Mouse (Mus musculus) neural tube, embryonic 12.5 days (tissue): ENCODE data around the gene Slc6a17. TPM values are rescaled to one million over a fixed set of nuclear protein-coding genes. Genes with fewer than 3 reads are reported as not detected.

Experiments
- ATAC-seq: fragments of 200-750 bp; cut with Nextera tagmentation; 2 replicates; pipeline ENCODE4 v1.8.0; 2017; ENCODE audit warnings: low read depth, mild to moderate bottlenecking, moderate TSS enrichment, moderate library complexity; ENCODE audit not compliant: low FRiP score
- H3K27ac ChIP-seq: fragments of 300-500 bp; sonication (generic); 2 replicates; pipeline ENCODE4 v1.5.1; 2016
- H3K27me3 ChIP-seq: fragments of 300-500 bp; sonication (generic); replicated peaks from 2 replicates; pipeline ENCODE4 v1.6.1; 2016; ENCODE audit warnings: mild to moderate bottlenecking
- H3K36me3 ChIP-seq: fragments of 300-500 bp; sonication (generic); 2 replicates; pipeline ENCODE4 v1.6.1; 2016; ENCODE audit warnings: mild to moderate bottlenecking
- H3K4me1 ChIP-seq: fragments of 300-500 bp; sonication (generic); 2 replicates; pipeline ENCODE4 v1.6.1; 2016
- H3K4me2 ChIP-seq: fragments of 300-500 bp; sonication (generic); replicated peaks from 2 replicates; pipeline ENCODE4 v1.6.1; 2016; ENCODE audit warnings: mild to moderate bottlenecking
- H3K4me3 ChIP-seq: fragments of 300-500 bp; sonication (generic); 2 replicates; pipeline ENCODE4 v1.5.1; 2016
- H3K9ac ChIP-seq: fragments of 300-500 bp; sonication (generic); 2 replicates; pipeline ENCODE4 v1.6.1; 2016; ENCODE audit warnings: mild to moderate bottlenecking
- H3K9me3 ChIP-seq: fragments of 300-500 bp; sonication (generic); 2 replicates; pipeline ENCODE4 v1.6.1; 2016; ENCODE audit warnings: mild to moderate bottlenecking
- WGBS: fragments of 180-500 bp; shearing (Covaris S2); methylation state at CpG from one replicate; pipeline ENCODE4 v1.1.7; 2016; 5-methylcytosine and 5-hydroxymethylcytosine counted together
- polyA plus RNA-seq: library from polyadenylated mRNA; unstranded; fragments of >200 nt; fragmentation: Nextera tagmentation; extraction: Ambion mirVana; gene quantifications from 2 replicates; pipeline ENCODE4 v1.2.1, GENCODE M21; 2016

Slc6a17 gene
- polyA plus RNA-seq, 1 experiment from 2014 or later, result 3.3 TPM

DNA sequence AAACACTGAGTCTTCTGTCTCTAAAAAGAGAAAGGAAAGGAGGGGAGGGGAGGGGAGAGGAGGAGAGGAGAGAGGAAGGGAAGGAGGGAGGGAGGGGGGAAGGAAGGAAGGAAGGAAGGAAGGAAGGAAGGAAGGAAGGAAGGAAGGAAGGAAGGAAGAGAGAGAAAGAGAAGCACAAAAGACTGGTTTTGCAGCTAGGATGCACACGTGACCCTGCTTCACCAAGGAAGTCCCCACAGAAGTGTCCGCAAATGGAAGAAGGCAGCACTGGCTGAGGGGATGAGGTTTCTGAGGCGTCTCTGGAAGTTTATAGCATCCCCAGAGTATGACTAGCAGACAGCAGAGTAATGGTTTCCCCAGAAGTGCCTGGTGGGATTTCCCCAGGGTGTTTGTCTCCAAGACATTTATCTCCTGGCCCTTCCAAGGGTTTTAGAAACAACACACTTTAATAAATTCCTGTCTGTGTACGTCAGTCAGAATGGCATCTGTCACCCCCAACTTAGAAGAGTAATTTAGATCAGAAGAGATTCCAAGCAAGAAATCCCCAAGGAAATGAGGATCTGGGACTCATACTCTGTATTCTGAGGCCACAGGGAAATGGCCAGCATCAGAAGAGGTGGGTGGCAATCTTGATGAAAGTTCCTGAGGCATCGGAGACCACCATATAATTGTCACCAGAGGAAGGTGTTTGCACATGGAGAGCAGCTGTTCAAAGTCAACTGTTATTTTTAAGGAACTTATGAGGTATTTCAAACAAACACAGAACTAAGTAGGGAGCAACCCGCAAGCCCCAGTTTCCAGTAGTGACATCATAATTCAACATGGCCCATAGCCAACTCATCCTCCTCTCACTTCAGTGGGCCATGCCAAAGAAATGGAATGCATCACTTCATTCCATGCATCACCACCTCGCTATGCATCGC is 25.6 kb upstream of the Slc6a17 start:
- H3K4me2 ChIP-seq, result no peak overlapping the region
- 73% methylated on average over 8 of the region's 8 CpGs for WGBS
- H3K9me3 ChIP-seq, result no peaks in the 10 kb centered on the region
- no peak overlapping the region for H3K4me3 ChIP-seq
- H3K9ac ChIP-seq, result no peak overlapping the region
- ATAC-seq, result no peak
- no peak overlapping the region for H3K27ac ChIP-seq
- no peaks in the 10 kb centered on the region for H3K36me3 ChIP-seq
- peaks cover 25% of the 10 kb centered on the region for H3K4me1 ChIP-seq
- peaks cover 5% of the 10 kb centered on the region; the same call in 1 of the 2 replicates for H3K27me3 ChIP-seq

DNA sequence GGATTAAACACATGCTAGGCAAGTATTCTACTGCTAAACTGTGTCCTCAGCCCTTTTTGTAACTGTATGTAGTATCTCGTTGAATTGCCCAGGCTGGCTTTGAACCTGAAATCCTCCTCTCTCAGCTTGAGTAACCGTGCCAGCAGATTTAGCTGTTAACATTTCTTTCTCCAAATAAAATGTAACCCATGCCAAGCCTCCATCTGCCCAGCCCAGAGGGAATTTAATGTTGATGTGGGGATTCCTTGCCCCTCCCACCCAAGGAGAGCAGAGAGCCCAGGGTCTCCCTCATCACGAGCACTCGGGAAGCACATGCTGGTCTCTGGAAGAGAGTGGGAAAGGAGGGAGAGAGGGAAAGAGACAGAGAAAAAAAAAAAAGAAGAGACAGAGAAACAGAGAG is 24.8 kb upstream of the Slc6a17 start:
- no peak for ATAC-seq
- Histone ChIP-seq H3K4me1 (peaks cover 26% of the 10 kb centered on the region), H3K36me3 (no peaks in the 10 kb centered on the region), H3K27me3 (peaks cover 8% of the 10 kb centered on the region), H3K9me3 (no peaks in the 10 kb centered on the region), H3K4me2 (no peak overlapping the region), H3K4me3 (no peak overlapping the region), H3K9ac (no peak overlapping the region), H3K27ac (no peak overlapping the region)
- 51% methylated on average over 4 of the region's 4 CpGs for WGBS

DNA sequence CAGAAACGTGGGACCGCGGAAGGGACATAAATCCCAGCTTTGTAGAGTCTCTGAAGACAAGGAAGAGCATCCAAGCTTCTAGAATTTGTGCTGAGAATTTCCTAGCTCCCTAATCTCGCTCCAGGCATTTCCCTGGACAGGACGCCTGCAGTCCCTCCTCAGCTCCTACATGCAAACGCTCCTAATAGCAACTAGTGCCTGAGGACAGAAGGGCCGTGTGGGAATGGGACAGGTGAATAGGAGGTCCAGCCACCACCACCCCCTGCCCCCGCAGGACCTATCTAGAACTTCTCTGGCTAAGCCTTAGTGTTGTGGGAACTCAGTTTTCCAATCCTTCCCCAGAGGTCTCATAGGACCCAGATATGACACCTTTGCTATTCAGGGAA is 19.7 kb upstream of the Slc6a17 start:
- peak; percentile 52; the same call in 1 of the 2 replicates for ATAC-seq
- Histone ChIP-seq H3K9ac (no peak overlapping the region), H3K27me3 (peaks cover 3% of the 10 kb centered on the region; the same call in 1 of the 2 replicates), H3K4me2 (peak overlapping the region; percentile 55), H3K27ac (no peak overlapping the region), H3K4me3 (no peak overlapping the region), H3K36me3 (no peaks in the 10 kb centered on the region), H3K4me1 (peaks cover 17% of the 10 kb centered on the region), H3K9me3 (no peaks in the 10 kb centered on the region)
- 27% methylated on average over 8 of the region's 8 CpGs for WGBS

DNA sequence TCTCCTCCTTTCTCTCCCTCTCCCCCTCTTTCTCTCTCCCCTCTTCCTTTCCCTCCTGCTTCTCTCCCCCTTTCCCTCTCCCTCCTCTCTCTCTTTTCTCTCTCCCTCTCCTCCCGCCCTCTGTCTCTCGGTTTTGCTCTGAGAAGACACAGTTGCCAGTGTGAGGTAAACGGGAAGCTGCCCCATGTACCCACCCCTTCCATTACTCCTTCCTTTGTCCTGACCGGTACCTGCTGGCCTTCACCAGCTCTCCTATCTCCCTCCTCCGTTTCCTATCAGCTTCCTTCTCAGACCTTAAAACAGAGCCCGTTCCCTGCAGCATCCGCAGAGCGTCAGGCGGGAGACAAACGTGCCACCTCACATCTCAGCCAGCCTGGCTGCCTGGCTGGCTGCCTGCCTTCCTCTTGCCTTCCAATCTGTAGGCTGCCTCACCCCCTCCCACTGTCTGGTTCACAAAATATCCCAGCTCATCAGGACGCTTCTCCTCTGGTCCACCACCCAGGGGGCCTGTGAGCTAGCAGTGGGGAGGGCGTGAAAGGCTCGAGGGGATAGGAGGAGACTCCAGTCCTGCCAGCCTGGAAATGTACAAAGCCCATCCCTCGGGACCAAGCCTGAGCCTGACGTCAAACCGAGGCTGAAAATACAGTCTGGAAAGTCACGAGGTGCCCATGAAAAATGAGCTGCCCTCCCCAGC is 19.1 kb upstream of the Slc6a17 start:
- WGBS, result 4% methylated on average over 17 of the region's 17 CpGs
- H3K27ac ChIP-seq, result peak overlapping the region; percentile 43; the same call in 1 of the 2 replicates
- 0 out of 2 replicates have a peak overlapping the region, but pooled peaks have one; percentile 5 for H3K4me3 ChIP-seq
- no peaks in the 10 kb centered on the region for H3K36me3 ChIP-seq
- peak overlapping the region; percentile 55 for H3K4me2 ChIP-seq
- ATAC-seq, result peak; percentile 77
- peaks cover 3% of the 10 kb centered on the region; the same call in 1 of the 2 replicates for H3K27me3 ChIP-seq
- peak overlapping the region; percentile 48 for H3K9ac ChIP-seq
- peaks cover 17% of the 10 kb centered on the region for H3K4me1 ChIP-seq
- no peaks in the 10 kb centered on the region for H3K9me3 ChIP-seq

DNA sequence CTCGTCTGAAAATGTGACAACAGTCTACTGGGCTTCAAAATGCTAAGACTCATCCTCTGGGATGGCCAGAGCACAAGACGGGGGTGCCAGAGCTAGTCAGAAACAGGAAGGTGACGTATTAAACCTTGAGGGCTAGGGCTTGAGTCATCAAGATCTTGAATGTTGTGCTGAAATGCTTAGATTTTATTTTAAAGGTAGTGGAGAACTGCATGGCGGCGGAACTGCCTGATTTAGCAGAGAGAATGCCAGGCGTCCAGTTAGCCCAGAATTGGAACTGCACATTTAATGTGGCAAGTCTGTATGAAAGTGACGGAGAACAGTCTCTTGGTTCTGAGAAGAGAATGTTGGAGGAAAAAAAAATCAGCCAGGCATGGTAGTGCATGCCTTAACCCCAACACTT is 17.1 kb upstream of the Slc6a17 start:
- Histone ChIP-seq H3K4me3 (no peak overlapping the region), H3K4me1 (peaks cover 17% of the 10 kb centered on the region), H3K27me3 (peaks cover 3% of the 10 kb centered on the region; the same call in 1 of the 2 replicates), H3K36me3 (no peaks in the 10 kb centered on the region), H3K9ac (no peak overlapping the region), H3K9me3 (no peaks in the 10 kb centered on the region), H3K4me2 (no peak overlapping the region), H3K27ac (no peak overlapping the region)
- 89% methylated on average over 7 of the region's 7 CpGs for WGBS
- no peak for ATAC-seq

DNA sequence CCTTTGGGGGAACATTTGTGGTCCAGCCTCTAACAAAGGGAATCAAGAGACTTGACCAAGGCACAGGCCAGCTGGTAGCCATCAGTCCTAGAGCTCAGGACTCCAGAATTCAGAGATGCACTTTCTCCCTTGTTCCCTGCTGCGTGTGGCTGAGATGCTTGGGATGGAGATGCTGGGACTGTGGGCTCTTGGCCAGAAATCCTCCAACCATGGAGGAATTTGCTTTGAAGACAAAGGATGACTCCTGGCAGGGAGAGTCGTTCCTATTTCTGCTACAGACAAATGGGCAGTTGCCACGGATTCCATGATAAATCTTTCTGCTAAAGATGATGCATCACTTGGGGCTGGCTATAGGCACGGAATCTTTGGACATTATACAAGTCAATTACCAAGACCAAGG is 15.7 kb upstream of the Slc6a17 start:
- no peaks in the 10 kb centered on the region for H3K36me3 ChIP-seq
- no peak overlapping the region for H3K4me2 ChIP-seq
- peaks cover 22% of the 10 kb centered on the region for H3K4me1 ChIP-seq
- no peak overlapping the region for H3K4me3 ChIP-seq
- H3K9ac ChIP-seq, result no peak overlapping the region
- no peak overlapping the region for H3K27ac ChIP-seq
- ATAC-seq, result no peak
- WGBS, result 66% methylated on average over 4 of the region's 4 CpGs
- H3K27me3 ChIP-seq, result peaks cover 3% of the 10 kb centered on the region; the same call in 1 of the 2 replicates
- no peaks in the 10 kb centered on the region for H3K9me3 ChIP-seq

DNA sequence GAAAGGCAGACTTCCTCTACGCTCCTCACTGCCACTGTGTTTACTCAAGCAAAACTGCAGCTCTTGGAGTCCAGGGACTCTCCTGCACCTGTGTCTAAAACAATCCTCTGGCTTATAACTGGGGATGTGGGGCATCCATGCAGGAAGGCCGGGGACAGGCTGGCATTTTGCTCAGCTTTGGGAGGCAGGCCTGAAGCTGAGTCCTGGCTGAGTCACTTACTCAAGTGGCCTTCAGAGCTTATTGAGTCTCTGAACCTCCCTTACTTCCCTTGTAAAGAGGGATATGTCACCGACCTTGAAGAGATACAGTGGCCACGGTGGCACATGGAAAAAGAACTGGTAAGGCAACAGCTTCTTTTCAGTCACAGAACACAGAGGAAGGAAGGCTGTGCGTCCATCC is 12.8 kb upstream of the Slc6a17 start:
- H3K9ac ChIP-seq, result no peak overlapping the region
- H3K4me3 ChIP-seq, result no peak overlapping the region
- H3K36me3 ChIP-seq, result no peaks in the 10 kb centered on the region
- WGBS, result 81% methylated on average over 5 of the region's 5 CpGs
- H3K27ac ChIP-seq, result no peak overlapping the region
- H3K27me3 ChIP-seq, result no peaks in the 10 kb centered on the region
- H3K4me1 ChIP-seq, result peaks cover 13% of the 10 kb centered on the region
- ATAC-seq, result no peak
- H3K9me3 ChIP-seq, result no peaks in the 10 kb centered on the region
- no peak overlapping the region for H3K4me2 ChIP-seq

DNA sequence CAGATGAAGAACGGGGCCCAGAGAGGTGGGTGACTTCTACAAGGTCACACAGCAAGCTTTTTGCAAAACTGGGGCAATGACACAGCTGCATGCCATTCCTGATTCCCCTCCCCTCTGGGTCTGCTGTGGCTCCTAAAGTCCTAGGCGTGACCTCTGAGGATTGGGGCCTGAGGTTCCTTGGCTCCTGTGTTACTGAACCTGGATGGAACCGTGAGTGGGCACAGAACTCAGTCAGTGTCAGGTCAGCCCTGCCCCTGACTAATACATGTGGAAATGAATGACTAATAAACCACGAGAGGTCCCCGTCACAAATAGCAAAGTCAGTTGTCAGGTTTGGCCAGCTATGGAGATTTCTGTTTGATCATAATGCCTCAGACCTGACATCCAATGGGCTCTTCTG is 11.4 kb upstream of the Slc6a17 start:
- Histone ChIP-seq H3K36me3 (no peaks in the 10 kb centered on the region), H3K4me1 (peaks cover 13% of the 10 kb centered on the region), H3K27ac (no peak overlapping the region), H3K27me3 (no peaks in the 10 kb centered on the region), H3K9ac (no peak overlapping the region), H3K9me3 (no peaks in the 10 kb centered on the region), H3K4me2 (no peak overlapping the region), H3K4me3 (no peak overlapping the region)
- WGBS, result 77% methylated on average over 5 of the region's 5 CpGs
- ATAC-seq, result no peak

DNA sequence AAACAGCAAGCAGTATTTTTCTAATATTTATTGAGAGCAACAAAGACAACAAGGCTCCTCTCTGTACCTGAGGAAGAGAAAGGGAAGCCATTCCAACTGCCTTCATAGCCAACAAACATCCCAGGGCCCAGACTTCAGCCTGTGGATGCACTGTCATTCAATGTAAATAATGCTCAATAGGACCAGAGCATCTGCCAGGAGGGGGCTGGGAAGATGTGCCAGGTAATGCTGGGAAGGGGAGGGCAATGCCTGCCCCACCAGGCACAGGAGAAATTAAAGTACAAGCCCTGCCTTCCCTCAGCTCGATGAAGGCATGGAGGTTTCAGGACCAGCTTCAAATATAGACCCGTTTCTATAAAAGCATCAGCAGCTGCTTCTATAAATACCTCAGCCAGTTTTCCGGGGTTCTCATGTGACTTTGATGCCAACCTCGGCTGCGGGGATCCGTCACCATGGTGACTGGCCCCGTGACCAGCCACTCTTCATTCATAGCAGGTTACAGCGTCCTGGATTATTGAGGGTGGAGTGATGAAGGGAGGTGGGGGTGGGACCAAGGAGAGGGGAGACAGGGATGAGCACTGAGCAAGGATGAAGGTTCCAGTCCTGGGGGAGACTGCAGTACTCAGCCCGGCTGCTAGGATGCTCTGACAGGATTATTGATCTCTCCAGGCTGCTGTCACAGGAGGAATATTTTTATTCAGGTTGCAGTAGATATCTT is 10.7 kb upstream of the Slc6a17 start:
- H3K36me3 ChIP-seq, result no peaks in the 10 kb centered on the region
- H3K4me1 ChIP-seq, result peaks cover 13% of the 10 kb centered on the region
- no peaks in the 10 kb centered on the region for H3K9me3 ChIP-seq
- ATAC-seq, result peak; percentile 82
- peak overlapping the region; percentile 50; the same call in 1 of the 2 replicates for H3K27ac ChIP-seq
- no peaks in the 10 kb centered on the region for H3K27me3 ChIP-seq
- 23% methylated on average over 9 of the region's 9 CpGs for WGBS
- no peak overlapping the region for H3K9ac ChIP-seq
- peak overlapping the region; percentile 30 for H3K4me2 ChIP-seq
- no peak overlapping the region for H3K4me3 ChIP-seq

DNA sequence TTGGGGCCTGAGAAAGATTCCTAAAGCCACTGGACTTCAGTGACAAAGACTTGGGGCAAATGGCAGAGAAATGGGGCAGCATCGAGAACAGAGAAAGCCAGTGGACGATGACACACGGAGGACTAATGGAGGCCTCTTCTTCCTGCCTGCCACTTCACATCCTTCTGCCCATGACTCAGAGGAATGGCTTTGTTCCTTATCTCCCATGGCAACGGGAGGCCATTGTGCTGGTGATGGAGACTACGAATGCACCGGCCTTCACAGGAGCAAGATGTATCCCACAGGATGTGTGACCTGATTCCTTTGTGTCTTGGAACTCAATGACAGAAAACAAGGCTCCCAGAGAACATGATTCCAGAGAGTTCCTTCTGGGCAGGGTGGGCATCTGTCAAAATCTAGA is 6.7 kb upstream of the Slc6a17 start:
- no peaks in the 10 kb centered on the region for H3K36me3 ChIP-seq
- no peak overlapping the region for H3K4me2 ChIP-seq
- no peak for ATAC-seq
- no peak overlapping the region for H3K4me3 ChIP-seq
- WGBS, result 45% methylated on average over 6 of the region's 6 CpGs
- no peak overlapping the region for H3K27ac ChIP-seq
- H3K4me1 ChIP-seq, result peaks cover 13% of the 10 kb centered on the region
- H3K27me3 ChIP-seq, result peaks cover 13% of the 10 kb centered on the region; the same call in 1 of the 2 replicates
- no peak overlapping the region for H3K9ac ChIP-seq
- no peaks in the 10 kb centered on the region for H3K9me3 ChIP-seq

DNA sequence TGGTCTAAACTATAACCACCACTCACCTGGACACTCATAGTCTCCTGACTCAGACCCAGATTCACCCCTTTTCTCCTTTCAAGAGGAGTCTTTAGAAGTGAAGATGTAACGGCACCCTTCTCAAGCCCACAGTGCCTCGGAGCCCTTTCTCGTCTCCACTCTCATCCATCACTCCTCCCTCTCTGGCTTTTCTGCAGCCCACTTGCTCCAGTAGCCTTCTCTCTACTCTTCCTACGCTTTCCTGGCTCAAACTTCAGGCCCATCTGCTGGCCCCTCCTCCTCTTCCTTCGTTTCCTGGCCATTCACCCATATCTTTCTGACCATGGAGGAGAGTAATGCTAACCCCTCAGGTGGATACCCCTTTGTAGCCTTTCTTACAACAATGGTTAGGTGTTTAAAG is 3.1 kb upstream of the Slc6a17 start:
- Histone ChIP-seq H3K4me1 (peaks cover 17% of the 10 kb centered on the region), H3K9me3 (no peaks in the 10 kb centered on the region), H3K4me2 (no peak overlapping the region), H3K27me3 (peaks cover 47% of the 10 kb centered on the region), H3K9ac (no peak overlapping the region), H3K4me3 (no peak overlapping the region), H3K36me3 (no peaks in the 10 kb centered on the region), H3K27ac (no peak overlapping the region)
- WGBS, result 81% methylated on average over 5 of the region's 5 CpGs
- ATAC-seq, result no peak
